Mouse (Mus musculus): ENCODE results near the gene Rnf13. TPM values are rescaled to one million over a fixed set of nuclear protein-coding genes. Genes with fewer than 3 reads are reported as not detected.
A peak's percentile ranks its signal among the peaks of the same experiment; 100 is the strongest.
"Not testable (repeated sequence)": the region's sequence is repeated elsewhere in the genome, so short reads cannot be mapped to it uniquely, and the experiment has no call there.

Gene Rnf13
- polyA plus RNA-seq, 1 experiment from 2014 or later, result 63.9 TPM

GRCm38 (mm10) chr3:57788472-57788871 lies 52.6 kb downstream of the Rnf13 start:
- WGBS, result 77% methylated on average over 4 of the region's 4 CpGs
- no peaks in the 10 kb centered on the region for H3K36me3 ChIP-seq
- ATAC-seq (ENCODE audit: insufficient number of reproducible peaks, insufficient read depth, low FRiP score, low TSS enrichment), result no peak

GRCm38 (mm10) chr3:57789005-57789962 lies 53.4 kb downstream of the Rnf13 start:
- H3K27me3 ChIP-seq, result no peaks in the 10 kb centered on the region
- H3K4me1 ChIP-seq, result no peaks in the 10 kb centered on the region
- no peak overlapping the region for H3K9ac ChIP-seq
- H3K36me3 ChIP-seq, result no peaks in the 10 kb centered on the region
- no peak overlapping the region for H3K27ac ChIP-seq
- no peaks in the 10 kb centered on the region for H3K9me3 ChIP-seq
- H3K4me3 ChIP-seq, result no peak overlapping the region
- ATAC-seq (ENCODE audit: insufficient number of reproducible peaks, insufficient read depth, low FRiP score, low TSS enrichment), result no peak
- WGBS, result 85% methylated on average over 7 of the region's 7 CpGs
- no peak overlapping the region for H3K4me2 ChIP-seq (replicated peaks)

More at GRCm38 (mm10) chr3:57788472-57788871, 52.6 kb downstream of the Rnf13 start:
- H3K9me3 ChIP-seq, result no peaks in the 10 kb centered on the region
- H3K4me2 ChIP-seq (replicated peaks), result no peak overlapping the region
- no peak overlapping the region for H3K4me3 ChIP-seq
- H3K9ac ChIP-seq, result no peak overlapping the region
- no peak overlapping the region for H3K27ac ChIP-seq
- no peaks in the 10 kb centered on the region for H3K4me1 ChIP-seq
- no peaks in the 10 kb centered on the region for H3K27me3 ChIP-seq

- H3K4me3 ChIP-seq, result no peak overlapping the region
- no peak overlapping the region for H3K4me2 ChIP-seq (replicated peaks)
- no peak overlapping the region for H3K9ac ChIP-seq
- 81% methylated on average over 3 of the region's 3 CpGs for WGBS
- H3K9me3 ChIP-seq, result no peaks in the 10 kb centered on the region
- no peaks in the 10 kb centered on the region for H3K36me3 ChIP-seq
- no peaks in the 10 kb centered on the region for H3K4me1 ChIP-seq
- no peaks in the 10 kb centered on the region for H3K27me3 ChIP-seq
- no peak overlapping the region for H3K27ac ChIP-seq
- no peak for ATAC-seq (ENCODE audit: insufficient number of reproducible peaks, insufficient read depth, low FRiP score, low TSS enrichment)
Observed at GRCm38 (mm10) chr3:57791104-57791503, 55.2 kb downstream of the Rnf13 start.

- not testable (repeated sequence) for H3K9ac ChIP-seq; H3K9me3 ChIP-seq; H3K27ac ChIP-seq; H3K4me3 ChIP-seq; H3K27me3 ChIP-seq; ATAC-seq (ENCODE audit: insufficient number of reproducible peaks, insufficient read depth, low FRiP score, low TSS enrichment); H3K36me3 ChIP-seq; H3K4me1 ChIP-seq; H3K4me2 ChIP-seq (replicated peaks)
- WGBS, result 79% methylated on average over 6 of the region's 6 CpGs
Observed at GRCm38 (mm10) chr3:57795071-57795470, 59.2 kb downstream of the Rnf13 start.

- Histone ChIP-seq H3K4me3 (no peak overlapping the region), H3K9ac (no peak overlapping the region), H3K4me2 (replicated peaks) (no peak overlapping the region), H3K27ac (no peak overlapping the region), H3K9me3 (no peaks in the 10 kb centered on the region), H3K4me1 (no peaks in the 10 kb centered on the region), H3K36me3 (no peaks in the 10 kb centered on the region), H3K27me3 (no peaks in the 10 kb centered on the region)
- 0 out of 2 replicates have a peak, but pooled peaks have one; percentile 28 for ATAC-seq (ENCODE audit: insufficient number of reproducible peaks, insufficient read depth, low FRiP score, low TSS enrichment)
- 83% methylated on average over 6 of the region's 6 CpGs for WGBS
Observed at GRCm38 (mm10) chr3:57815447-57815846, 79.6 kb downstream of the Rnf13 start.

- H3K27me3 ChIP-seq, result no peaks in the 10 kb centered on the region
- no peak for ATAC-seq (ENCODE audit: insufficient number of reproducible peaks, insufficient read depth, low FRiP score, low TSS enrichment)
- H3K36me3 ChIP-seq, result 0 out of 2 replicates have a peak, but pooled peaks cover 5% of the 10 kb centered on the region
- no peak overlapping the region for H3K9ac ChIP-seq
- no peaks in the 10 kb centered on the region for H3K4me1 ChIP-seq
- 96% methylated on average over 3 of the region's 3 CpGs for WGBS
- H3K4me3 ChIP-seq, result no peak overlapping the region
- H3K4me2 ChIP-seq (replicated peaks), result no peak overlapping the region
- H3K27ac ChIP-seq, result no peak overlapping the region
- no peaks in the 10 kb centered on the region for H3K9me3 ChIP-seq
Observed at GRCm38 (mm10) chr3:57825866-57826265, 90.0 kb downstream of the Rnf13 start.

GRCm38 (mm10) chr3:57833585-57833984 lies 97.7 kb downstream of the Rnf13 start:
- no peaks in the 10 kb centered on the region for H3K27me3 ChIP-seq
- H3K4me1 ChIP-seq, result no peaks in the 10 kb centered on the region
- no peaks in the 10 kb centered on the region for H3K9me3 ChIP-seq
- no peak overlapping the region for H3K9ac ChIP-seq
- no peak overlapping the region for H3K4me3 ChIP-seq
- peaks cover 3% of the 10 kb centered on the region; the same call in 1 of the 2 replicates for H3K36me3 ChIP-seq
- no peak overlapping the region for H3K27ac ChIP-seq
- ATAC-seq (ENCODE audit: insufficient number of reproducible peaks, insufficient read depth, low FRiP score, low TSS enrichment), result no peak
- H3K4me2 ChIP-seq (replicated peaks), result no peak overlapping the region
- WGBS, result 94% methylated on average over 11 of the region's 11 CpGs

GRCm38 (mm10) chr3:57836911-57837310 lies 101.0 kb downstream of the Rnf13 start:
- no peaks in the 10 kb centered on the region for H3K4me1 ChIP-seq
- WGBS, result 91% methylated on average over 4 of the region's 4 CpGs
- H3K4me2 ChIP-seq (replicated peaks), result no peak overlapping the region
- no peak overlapping the region for H3K9ac ChIP-seq
- peaks cover 9% of the 10 kb centered on the region; the same call in 1 of the 2 replicates for H3K36me3 ChIP-seq
- no peaks in the 10 kb centered on the region for H3K9me3 ChIP-seq
- ATAC-seq (ENCODE audit: insufficient number of reproducible peaks, insufficient read depth, low FRiP score, low TSS enrichment), result no peak
- H3K27ac ChIP-seq, result no peak overlapping the region
- H3K4me3 ChIP-seq, result no peak overlapping the region
- H3K27me3 ChIP-seq, result no peaks in the 10 kb centered on the region

GRCm38 (mm10) chr3:57843775-57844174 lies 107.9 kb downstream of the Rnf13 start:
- Histone ChIP-seq H3K9ac (no peak overlapping the region), H3K27me3 (no peaks in the 10 kb centered on the region), H3K4me1 (peaks cover 8% of the 10 kb centered on the region; the same call in 1 of the 2 replicates), H3K27ac (no peak overlapping the region), H3K9me3 (no peaks in the 10 kb centered on the region), H3K4me2 (replicated peaks) (no peak overlapping the region), H3K36me3 (peaks cover 22% of the 10 kb centered on the region; the same call in 1 of the 2 replicates), H3K4me3 (no peak overlapping the region)
- no peak for ATAC-seq (ENCODE audit: insufficient number of reproducible peaks, insufficient read depth, low FRiP score, low TSS enrichment)

- peak overlapping the region; percentile 93 for H3K9ac ChIP-seq
- H3K9me3 ChIP-seq, result no peaks in the 10 kb centered on the region
- H3K4me3 ChIP-seq, result peak overlapping the region; percentile 83
- 13% methylated on average over 11 of the region's 11 CpGs for WGBS
- H3K27ac ChIP-seq, result 0 out of 2 replicates have a peak overlapping the region, but pooled peaks have one; percentile 95
- no peaks in the 10 kb centered on the region for H3K27me3 ChIP-seq
- peak overlapping the region; percentile 70 for H3K4me2 ChIP-seq (replicated peaks)
- peaks cover 8% of the 10 kb centered on the region; the same call in 1 of the 2 replicates for H3K4me1 ChIP-seq
- H3K36me3 ChIP-seq, result peaks cover 20% of the 10 kb centered on the region; the same call in 1 of the 2 replicates
- ATAC-seq (ENCODE audit: insufficient number of reproducible peaks, insufficient read depth, low FRiP score, low TSS enrichment), result no peak
Observed at GRCm38 (mm10) chr3:57845786-57846661, 110.2 kb downstream of the Rnf13 start.

GRCm38 (mm10) chr3:57846662-57846911 lies 110.7 kb downstream of the Rnf13 start:
- no peaks in the 10 kb centered on the region for H3K27me3 ChIP-seq
- H3K27ac ChIP-seq, result peak overlapping the region; percentile 95
- WGBS, result 2% methylated on average over 9 of the region's 9 CpGs
- H3K36me3 ChIP-seq, result peaks cover 16% of the 10 kb centered on the region; the same call in 1 of the 2 replicates
- peak overlapping the region; percentile 70 for H3K4me2 ChIP-seq (replicated peaks)
- no peak for ATAC-seq (ENCODE audit: insufficient number of reproducible peaks, insufficient read depth, low FRiP score, low TSS enrichment)
- no peaks in the 10 kb centered on the region for H3K9me3 ChIP-seq
- H3K4me1 ChIP-seq, result peaks cover 8% of the 10 kb centered on the region; the same call in 1 of the 2 replicates
- H3K4me3 ChIP-seq, result peak overlapping the region; percentile 83
- H3K9ac ChIP-seq, result peak overlapping the region; percentile 93
